Mouse (Mus musculus) limb, embryonic 14.5 days (tissue): ENCODE data around the gene Optn. TPM values are rescaled to one million over a fixed set of nuclear protein-coding genes. Genes with fewer than 3 reads are reported as not detected.
A peak's percentile ranks its signal among the peaks of the same experiment; 100 is the strongest.

ENCODE experiments used
- ATAC-seq: fragments of 200-750 bp; cut with Nextera tagmentation; 2 replicates; pipeline ENCODE4 v1.8.0; 2017; ENCODE audit warnings: low read depth, moderate number of reproducible peaks, moderate TSS enrichment; ENCODE audit not compliant: low FRiP score
- DNase-seq: peaks from one replicate; pipeline ENCODE4 v3.0.0-alpha.2; 2015; ENCODE audit warnings: low spot score
- H3K27ac ChIP-seq: fragments of 300-500 bp; sonication (generic); replicated peaks from 2 replicates; pipeline ENCODE4 v1.5.1; 2014; ENCODE audit warnings: low read depth, mild to moderate bottlenecking, low read length, moderate library complexity, mixed read lengths
- H3K27me3 ChIP-seq: fragments of 300-500 bp; sonication (generic); 2 replicates; pipeline ENCODE4 v1.6.1; 2014; ENCODE audit warnings: low read length, mixed read lengths; ENCODE audit not compliant: control insufficient read depth, insufficient read depth
- H3K36me3 ChIP-seq: fragments of 300-500 bp; sonication (generic); 2 replicates; pipeline ENCODE4 v1.6.1; 2014; ENCODE audit warnings: mild to moderate bottlenecking, low read length, moderate library complexity, mixed read lengths; ENCODE audit not compliant: control insufficient read depth, insufficient read depth
- H3K4me1 ChIP-seq: fragments of 300-500 bp; sonication (generic); 2 replicates; pipeline ENCODE4 v1.6.1; 2014; ENCODE audit warnings: antibody characterized with exemption, low read length, mixed read lengths; ENCODE audit not compliant: control insufficient read depth, insufficient read depth
- H3K4me2 ChIP-seq: fragments of 300-500 bp; sonication (generic); replicated peaks from 2 replicates; pipeline ENCODE4 v1.6.1; 2014; ENCODE audit warnings: low read depth, mild to moderate bottlenecking, low read length, moderate library complexity; ENCODE audit not compliant: severe bottlenecking
- H3K4me3 ChIP-seq: fragments of 300-500 bp; sonication (generic); replicated peaks from 2 replicates; pipeline ENCODE4 v1.5.1; 2014; ENCODE audit warnings: low read length
- H3K9ac ChIP-seq: fragments of 300-500 bp; sonication (generic); 2 replicates; pipeline ENCODE4 v1.6.1; 2014; ENCODE audit warnings: mild to moderate bottlenecking, low read depth, low read length, moderate library complexity; ENCODE audit not compliant: severe bottlenecking
- H3K9me3 ChIP-seq: fragments of 300-500 bp; sonication (generic); 2 replicates; pipeline ENCODE4 v1.6.1; 2016; ENCODE audit warnings: low read length; ENCODE audit not compliant: control insufficient read depth
- POLR2A ChIP-seq: fragments of 200-500 bp; IDR thresholded peaks from 2 replicates; pipeline ENCODE4 v1.8.0; 2012; ENCODE audit warnings: inconsistent platforms, mild to moderate bottlenecking, moderate library complexity, borderline replicate concordance; ENCODE audit not compliant: insufficient read depth, insufficient read length; ENCODE audit errors: extremely low read depth
- WGBS: fragments of 180-500 bp; shearing (Covaris S2); extraction: QIAGEN DNeasy Blood & Tissue Kit; methylation state at CpG from one replicate; pipeline ENCODE4 v1.1.7; 2014; 5-methylcytosine and 5-hydroxymethylcytosine counted together
- polyA plus RNA-seq, 2 experiments: library from polyadenylated mRNA; depleted of rRNA in 1 of 2; stranded (reverse) in 1 of 2; unstranded in 1 of 2; fragments of >200 nt; fragmentation: Nextera tagmentation in 1 of 2; extraction: Ambion mirVana in 1 of 2; gene quantifications; 2 replicates each; pipeline versions ENCODE4 v1.2.1 to v1.2.3; 2012 to 2014

Gene Optn
- polyA plus RNA-seq, 2 experiments, result 3.0 to 5.0 TPM

DNA sequence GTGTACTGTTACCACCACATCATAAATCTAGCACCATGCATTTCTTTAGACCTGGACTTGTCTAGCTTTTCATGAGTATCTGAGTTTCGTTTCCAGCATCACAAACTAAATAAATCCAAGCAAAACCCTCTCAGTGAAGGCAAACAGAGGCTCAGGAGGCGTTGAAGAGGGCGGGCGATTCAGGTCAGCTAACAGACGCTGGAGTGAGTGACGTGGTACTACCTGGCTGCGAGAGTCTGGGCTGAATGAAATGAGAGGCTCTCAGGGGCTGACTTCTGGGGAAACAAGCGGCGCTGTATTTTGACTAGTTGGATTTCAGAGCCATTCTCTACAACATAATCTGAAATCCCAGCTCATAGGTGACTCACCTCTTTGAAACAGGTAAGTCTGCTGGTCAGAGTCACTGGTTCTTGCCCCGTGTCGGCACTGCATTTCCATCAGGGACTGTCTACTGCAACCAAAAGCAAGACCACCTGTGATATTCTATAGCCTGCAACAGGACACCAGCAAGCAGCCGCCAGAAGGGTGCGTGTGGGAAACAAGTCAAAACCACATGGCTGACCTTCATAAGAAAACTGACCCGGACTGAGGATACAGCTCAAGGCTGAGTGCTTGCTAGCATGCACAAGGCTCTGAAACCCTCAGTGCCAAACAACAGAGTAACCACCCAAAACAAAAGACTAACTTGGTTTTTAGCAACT lies 40.0 kb downstream of the Optn start:
- WGBS, result 54% methylated on average over 14 of the region's 14 CpGs
- no peaks in the 10 kb centered on the region for H3K27me3 ChIP-seq
- H3K4me1 ChIP-seq, result no peaks in the 10 kb centered on the region
- no peaks in the 10 kb centered on the region for H3K36me3 ChIP-seq
- H3K9ac ChIP-seq, result no peak overlapping the region
- no peak overlapping the region for H3K4me2 ChIP-seq
- ATAC-seq (no peak), DNase-seq (no peak)
- H3K4me3 ChIP-seq, result no peak overlapping the region
- TF ChIP-seq POLR2A, result no peak
- no peak overlapping the region for H3K27ac ChIP-seq
- H3K9me3 ChIP-seq, result no peaks in the 10 kb centered on the region

DNA sequence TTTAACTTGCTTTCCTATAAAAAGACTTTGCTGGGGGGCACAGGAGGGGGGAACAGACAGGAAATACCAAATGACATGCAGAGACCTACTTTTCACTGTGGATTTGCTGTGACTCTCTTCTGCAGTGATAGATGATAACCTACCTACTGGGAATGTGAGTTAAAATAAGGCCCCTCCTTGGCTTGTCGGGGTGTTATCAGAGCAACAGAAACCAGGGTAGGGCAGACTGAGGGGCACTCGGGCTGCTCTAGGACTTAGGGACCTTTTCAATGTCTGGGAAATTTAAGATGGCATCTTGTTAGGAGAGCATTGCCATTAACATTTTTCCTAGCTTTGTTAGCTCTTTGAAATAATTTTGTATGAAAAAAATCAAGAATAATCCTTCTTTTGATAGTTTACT lies 40.6 kb downstream of the Optn start:
- no peak overlapping the region for H3K27ac ChIP-seq
- no peak overlapping the region for H3K4me3 ChIP-seq
- no peak for DNase-seq
- no peak overlapping the region for H3K4me2 ChIP-seq
- no peaks in the 10 kb centered on the region for H3K4me1 ChIP-seq
- no peak for TF ChIP-seq POLR2A
- WGBS, result 72% methylated on average over 2 of the region's 2 CpGs
- H3K36me3 ChIP-seq, result no peaks in the 10 kb centered on the region
- H3K9me3 ChIP-seq, result no peaks in the 10 kb centered on the region
- H3K27me3 ChIP-seq, result no peaks in the 10 kb centered on the region
- no peak for ATAC-seq
- no peak overlapping the region for H3K9ac ChIP-seq

DNA sequence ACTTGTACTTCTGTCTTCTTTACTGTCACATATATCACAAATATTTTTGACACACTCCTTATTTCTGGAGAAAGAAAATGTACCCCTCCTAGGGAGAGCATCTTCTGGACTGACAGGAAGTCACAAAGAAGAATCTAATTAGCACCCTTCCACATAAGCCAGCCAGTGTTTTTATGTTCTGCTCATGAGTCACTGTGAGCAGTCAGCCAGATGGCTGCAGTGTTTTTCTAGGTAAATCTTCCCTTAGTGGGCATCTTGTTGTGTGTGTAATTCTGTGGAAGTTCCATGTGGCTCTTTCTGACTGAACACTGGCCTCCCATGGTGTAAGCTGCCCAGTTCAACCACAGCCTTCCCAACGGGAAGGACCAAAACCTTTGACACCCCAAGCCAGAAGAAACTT lies 44.1 kb downstream of the Optn start:
- no peaks in the 10 kb centered on the region for H3K4me1 ChIP-seq
- H3K9me3 ChIP-seq, result no peaks in the 10 kb centered on the region
- DNase-seq (no peak), ATAC-seq (no peak)
- WGBS, result 59% methylated on average over 1 of the region's 1 CpGs
- H3K27me3 ChIP-seq, result no peaks in the 10 kb centered on the region
- H3K27ac ChIP-seq, result no peak overlapping the region
- no peak for TF ChIP-seq POLR2A
- H3K4me3 ChIP-seq, result no peak overlapping the region
- no peak overlapping the region for H3K4me2 ChIP-seq
- H3K9ac ChIP-seq, result no peak overlapping the region
- no peaks in the 10 kb centered on the region for H3K36me3 ChIP-seq

DNA sequence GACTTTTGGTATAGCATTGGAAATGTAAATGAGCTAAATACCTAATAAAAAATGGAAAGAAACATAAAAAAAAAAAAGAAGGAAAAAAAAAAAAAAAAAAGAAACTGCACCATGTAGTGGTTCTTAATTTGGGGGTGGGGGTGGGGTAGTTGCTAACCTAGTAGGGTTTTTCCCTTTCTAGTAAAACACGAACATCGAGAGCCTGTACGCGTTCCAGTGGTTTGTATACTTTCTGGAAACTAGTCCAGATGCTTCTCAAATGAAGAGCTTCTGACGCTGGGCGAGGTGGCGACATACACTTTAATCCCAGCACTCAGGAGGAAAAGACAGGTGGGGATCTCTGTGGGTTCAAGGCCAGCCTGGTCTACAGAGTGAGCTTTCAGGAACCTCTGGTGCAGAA lies 46.9 kb downstream of the Optn start:
- 92% methylated on average over 7 of the region's 7 CpGs for WGBS
- no peaks in the 10 kb centered on the region for H3K9me3 ChIP-seq
- H3K27ac ChIP-seq, result no peak overlapping the region
- H3K27me3 ChIP-seq, result no peaks in the 10 kb centered on the region
- H3K4me1 ChIP-seq, result 0 out of 2 replicates have a peak, but pooled peaks cover under 1% of the 10 kb centered on the region
- no peaks in the 10 kb centered on the region for H3K36me3 ChIP-seq
- no peak overlapping the region for H3K9ac ChIP-seq
- ATAC-seq (no peak), DNase-seq (no peak)
- TF ChIP-seq POLR2A, result no peak
- no peak overlapping the region for H3K4me3 ChIP-seq
- H3K4me2 ChIP-seq, result no peak overlapping the region

DNA sequence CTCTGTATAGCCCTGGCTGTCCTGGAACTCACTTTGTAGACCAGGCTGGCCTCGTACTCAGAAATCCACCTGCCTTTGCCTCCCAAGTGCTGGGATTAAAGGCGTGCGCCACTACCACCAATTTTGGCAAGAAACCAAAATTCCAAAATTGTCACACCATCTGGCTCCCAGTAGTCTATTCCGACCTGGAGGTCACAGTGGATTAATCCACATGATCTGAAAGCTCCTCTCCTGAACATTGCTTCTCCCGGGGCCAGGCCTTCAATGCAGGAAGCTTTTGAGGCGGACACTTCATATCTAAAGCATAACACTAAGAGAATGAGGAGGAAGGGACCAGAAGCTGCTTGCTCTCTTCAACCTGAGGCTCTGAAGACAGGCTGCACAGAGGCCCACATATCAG lies 48.3 kb downstream of the Optn start:
- Histone ChIP-seq H3K4me2 (no peak overlapping the region), H3K4me1 (peaks cover 8% of the 10 kb centered on the region; the same call in 1 of the 2 replicates), H3K4me3 (no peak overlapping the region), H3K9ac (no peak overlapping the region), H3K9me3 (no peaks in the 10 kb centered on the region), H3K36me3 (no peaks in the 10 kb centered on the region), H3K27ac (no peak overlapping the region), H3K27me3 (no peaks in the 10 kb centered on the region)
- no peak for ATAC-seq
- no peak for TF ChIP-seq POLR2A
- DNase-seq, result peak; percentile 10
- WGBS, result 86% methylated on average over 6 of the region's 6 CpGs
